Mouse (Mus musculus) spleen, postnatal 14 days (tissue): ENCODE results near the gene Mgat4a.

Experiments
- DNase-seq, 2 experiments: peaks; one replicate each; pipeline ENCODE4 v3.0.0; 2021 to 2022; ENCODE audit warnings: low spot score in 2 of 2

Gene Mgat4a

DNA sequence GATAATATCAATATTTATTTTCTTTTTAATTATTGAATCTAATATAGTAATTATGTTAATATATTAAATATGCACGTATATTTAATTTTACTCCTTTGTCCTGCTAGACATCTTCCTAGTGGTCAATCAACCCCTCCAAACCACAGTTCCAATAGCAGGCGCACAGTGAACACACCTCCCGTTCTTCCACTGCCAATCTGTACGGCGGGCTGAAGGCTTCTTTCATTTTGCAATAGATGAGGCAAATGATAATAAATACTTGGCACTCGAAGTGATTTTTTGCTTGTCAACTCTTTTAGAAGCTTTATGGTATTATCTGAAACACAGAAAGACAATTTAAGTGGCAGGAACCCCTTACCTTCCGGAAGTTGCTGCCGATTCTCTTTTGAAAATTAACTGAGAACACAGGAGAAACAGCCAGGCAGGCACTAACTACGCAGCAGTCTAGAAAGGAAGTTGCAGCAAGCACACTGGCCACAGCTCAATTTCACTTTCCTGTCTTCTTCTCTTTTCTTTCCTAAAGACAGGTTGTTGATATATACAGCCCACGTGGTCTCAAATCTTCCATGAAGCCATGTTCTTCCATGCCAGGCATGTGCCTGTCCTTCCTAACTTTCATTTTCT is 45.0 kb downstream of the Mgat4a start:
- DNase-seq, result no peak

DNA sequence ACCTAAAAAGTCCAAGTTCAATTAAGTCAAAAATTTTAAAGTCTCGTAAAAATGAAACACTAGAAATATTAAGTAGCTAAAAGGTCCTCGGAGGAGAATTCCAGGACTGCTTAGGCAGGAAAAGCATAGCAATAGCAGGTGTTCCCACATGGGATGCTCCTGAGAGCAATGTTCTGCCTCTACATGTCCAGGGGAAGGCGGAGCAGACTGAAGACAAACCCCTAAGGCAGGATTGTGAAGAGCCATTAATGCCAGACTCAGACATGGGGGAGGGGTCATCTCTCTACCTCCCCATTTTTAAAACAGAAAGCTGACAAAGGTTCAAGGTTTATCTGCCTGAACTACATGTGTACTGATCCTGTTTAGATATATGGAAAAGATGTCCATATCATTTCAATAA is 45.7 kb downstream of the Mgat4a start:
- no peak for DNase-seq

DNA sequence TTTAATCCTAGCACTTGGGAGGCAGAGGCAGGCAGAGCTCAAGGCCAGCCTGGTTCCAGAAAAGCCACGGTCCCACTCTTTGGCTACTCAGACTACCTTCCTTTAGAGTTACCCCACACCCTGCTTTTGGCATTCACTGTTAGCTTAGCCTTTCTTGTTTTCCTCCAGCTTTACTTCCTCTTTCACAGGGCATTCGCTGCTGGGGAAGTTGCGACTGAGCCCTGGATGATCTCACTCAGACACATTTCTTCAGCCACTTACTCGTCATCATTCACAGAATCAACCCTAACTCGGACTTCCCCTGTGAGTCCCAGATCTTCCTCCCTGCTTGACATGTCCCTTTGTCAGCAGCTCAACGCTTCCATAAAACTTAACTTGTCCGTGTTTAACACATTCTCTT is 49.1 kb downstream of the Mgat4a start:
- no peak for DNase-seq

DNA sequence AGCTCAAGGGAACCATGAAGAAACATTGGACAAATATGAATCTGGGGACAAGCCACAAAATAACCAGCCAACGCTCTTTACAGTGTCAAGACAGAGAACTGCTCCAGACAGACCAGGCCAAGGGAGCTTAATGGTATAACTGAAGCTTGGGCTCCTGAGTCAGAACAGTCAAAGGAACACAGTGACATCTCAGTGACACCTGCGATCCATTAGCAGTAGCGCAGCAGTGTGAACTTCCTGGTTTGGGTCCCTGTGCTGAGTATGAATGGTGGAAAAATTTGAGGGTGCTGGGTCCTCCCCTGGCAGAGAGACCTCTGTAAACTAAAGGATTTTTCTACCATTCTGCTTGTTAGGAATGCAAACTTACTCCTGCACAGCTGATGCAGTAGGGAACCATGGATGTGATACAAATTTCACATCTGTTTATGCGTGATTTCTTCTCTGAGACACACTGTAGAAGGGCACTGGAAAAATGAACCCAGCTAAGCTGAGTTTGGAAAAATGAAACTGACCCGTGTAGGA is 50.1 kb downstream of the Mgat4a start:
- no peak for DNase-seq

DNA sequence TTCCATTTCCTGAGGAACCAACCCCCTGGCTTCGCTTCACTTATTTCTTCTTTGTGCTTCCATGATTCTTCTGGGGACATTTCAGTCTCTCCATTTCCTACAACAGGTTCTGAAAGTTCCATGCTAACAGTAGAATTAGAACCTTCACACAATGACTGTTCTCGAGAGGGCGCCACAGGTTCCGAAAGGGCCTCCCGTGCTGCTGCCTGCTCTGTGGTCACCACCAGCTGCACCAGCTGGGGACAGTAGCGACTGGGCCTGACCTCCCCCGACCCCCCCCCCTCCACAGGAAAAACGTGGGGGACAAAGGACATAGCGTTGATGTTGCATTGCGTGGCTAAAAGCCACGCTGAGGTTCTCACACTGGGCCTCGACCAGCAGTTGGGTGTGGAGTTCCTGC is 52.3 kb downstream of the Mgat4a start:
- DNase-seq, result no peak

DNA sequence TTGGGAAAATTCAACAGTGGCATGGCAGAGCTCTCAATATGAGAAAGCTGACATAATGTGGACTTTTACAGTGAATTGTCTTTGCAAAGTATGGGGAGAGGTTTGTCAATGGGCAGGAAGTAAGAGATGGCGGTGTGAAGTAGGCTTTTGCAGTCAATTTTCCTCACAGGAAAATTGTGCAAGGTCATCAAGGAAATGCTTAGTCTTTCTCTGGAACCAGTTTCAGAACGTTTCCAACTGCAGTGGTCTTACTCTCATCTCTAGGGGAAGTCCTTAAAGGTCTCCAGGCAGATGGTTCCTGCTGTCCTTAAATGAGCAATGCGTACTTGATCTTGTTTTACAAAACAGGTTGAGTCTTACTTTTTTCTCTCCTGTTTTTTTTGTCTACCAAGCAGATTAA is 53.8 kb downstream of the Mgat4a start:
- no peak for DNase-seq

DNA sequence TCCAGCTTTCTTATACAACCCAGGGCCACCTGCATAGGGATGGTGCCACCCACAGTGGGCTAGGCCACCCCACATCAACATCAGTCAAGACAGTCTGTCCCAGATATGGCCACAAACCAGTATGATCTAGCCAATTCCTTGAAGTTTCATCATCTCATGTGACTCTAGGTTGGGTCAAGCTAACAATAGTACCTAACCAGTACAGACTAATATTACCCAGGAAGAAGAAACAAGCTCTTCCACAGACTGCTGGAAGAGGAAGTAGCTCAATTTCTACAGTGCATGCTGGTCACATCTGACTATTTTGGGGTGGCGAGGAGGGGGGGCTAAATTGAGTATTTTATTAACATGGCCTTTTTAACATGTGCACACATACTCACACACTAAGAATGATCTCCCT is 54.4 kb downstream of the Mgat4a start:
- no peak for DNase-seq

DNA sequence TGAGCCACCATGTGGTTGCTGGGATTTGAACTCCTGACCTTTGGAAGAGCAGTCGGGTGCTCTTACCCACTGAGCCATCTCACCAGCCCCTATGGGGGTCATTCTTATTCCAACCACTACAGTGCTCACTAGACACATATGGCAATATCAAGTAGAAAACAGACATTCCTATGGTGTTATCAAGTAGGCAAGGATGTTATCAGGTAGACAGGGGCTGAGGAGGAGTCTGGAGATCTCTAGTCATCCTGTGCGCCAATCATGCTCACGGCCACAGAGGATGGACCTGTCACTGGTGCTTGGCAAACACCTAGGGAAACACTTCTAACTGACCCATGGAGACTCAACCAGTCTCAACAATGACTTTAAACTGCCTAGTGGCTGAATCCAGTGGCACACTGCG is 56.2 kb downstream of the Mgat4a start:
- no peak for DNase-seq

DNA sequence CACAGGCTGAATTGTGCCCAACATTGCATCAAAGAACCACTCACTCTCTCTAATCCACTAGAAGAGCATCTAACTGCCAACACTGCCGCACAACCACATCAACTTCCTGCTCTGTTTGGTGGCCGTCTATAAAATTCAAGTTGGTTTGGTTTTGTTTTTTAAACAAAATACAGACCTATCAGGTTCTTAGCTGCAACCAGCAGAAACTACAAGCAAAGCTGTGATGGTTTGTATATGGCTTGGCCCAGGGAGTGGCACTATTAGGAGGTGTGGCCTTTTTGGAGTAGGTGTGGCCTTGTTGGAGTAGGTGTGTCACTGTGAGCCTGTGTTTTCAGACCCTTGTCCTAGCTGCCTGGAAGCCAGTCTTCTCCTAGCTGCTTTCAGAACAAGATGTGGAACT is 59.5 kb downstream of the Mgat4a start:
- no peak for DNase-seq

DNA sequence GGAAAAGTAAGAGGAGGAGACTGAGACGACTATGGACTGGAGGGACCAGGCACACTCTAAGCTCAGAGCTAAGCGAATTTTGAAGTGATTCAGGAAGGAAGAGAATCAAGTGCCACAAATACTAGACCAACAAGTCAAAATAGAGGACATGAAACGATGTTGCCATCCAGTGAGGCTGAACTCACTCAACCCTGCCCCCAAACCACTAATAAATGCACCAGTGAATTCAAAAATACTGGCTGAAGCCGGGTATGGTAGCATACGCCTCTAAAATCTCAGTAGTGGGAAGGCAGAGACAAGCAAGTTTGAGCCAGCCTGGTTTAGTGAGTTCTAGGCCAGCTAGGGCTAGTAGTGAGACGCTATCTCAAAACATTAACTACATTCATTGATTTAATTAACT is 60.1 kb downstream of the Mgat4a start:
- DNase-seq, result no peak

DNA sequence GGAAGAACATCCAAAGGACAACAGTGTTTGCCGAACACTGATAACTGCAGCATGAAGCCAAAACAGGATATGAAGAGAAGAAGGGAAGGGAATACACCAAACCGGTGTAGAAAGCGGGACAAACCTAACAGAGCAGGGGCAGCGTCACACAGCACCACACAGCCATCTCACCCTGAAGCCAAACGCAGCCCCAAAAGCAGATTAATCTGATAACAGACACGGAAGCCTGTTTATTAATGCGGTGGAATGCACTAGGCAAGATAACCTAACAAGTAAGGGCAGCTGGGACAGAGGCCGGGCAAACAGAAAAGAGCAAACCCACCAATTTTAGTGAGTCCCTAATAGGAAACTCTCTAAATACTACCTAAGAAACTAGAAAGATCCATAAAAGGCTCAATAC is 61.1 kb downstream of the Mgat4a start:
- DNase-seq, result no peak

DNA sequence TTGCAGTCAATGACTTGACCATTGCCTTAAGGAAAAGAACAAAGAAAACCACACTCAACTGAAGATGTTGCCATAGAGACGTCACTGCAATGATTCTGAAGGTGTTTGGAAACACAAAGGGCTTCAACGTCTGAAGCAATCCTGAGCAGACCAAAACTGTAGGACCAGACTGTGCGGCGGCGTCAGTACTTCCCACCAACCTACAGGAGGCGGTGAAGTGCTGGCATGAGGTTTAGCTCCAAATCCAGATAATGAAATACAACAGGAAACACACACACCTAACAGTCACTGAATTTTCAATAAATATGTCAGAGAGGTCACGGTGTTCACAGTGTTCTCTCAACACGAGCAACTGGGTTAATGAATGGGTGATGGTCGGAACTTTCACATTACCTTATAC is 61.7 kb downstream of the Mgat4a start:
- DNase-seq, result no peak

DNA sequence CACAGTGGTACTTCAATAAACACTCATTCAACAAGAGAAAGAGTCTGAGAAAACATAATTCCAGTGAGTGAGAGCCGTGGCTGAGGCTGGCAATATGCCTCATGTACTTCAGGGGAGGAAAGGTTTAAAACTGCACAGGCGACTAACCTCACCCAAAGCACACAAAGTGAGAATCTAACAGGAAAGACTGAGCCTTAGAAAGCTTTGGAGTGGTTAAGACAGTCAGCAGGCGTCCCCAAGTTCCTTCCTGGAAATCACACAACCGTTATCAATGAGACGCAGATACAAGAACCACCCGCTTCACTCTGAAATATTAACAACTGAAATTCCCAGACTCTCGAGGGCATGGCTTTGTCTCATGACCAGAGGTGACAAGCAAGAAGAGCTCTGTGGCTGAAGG is 62.4 kb downstream of the Mgat4a start:
- no peak for DNase-seq

DNA sequence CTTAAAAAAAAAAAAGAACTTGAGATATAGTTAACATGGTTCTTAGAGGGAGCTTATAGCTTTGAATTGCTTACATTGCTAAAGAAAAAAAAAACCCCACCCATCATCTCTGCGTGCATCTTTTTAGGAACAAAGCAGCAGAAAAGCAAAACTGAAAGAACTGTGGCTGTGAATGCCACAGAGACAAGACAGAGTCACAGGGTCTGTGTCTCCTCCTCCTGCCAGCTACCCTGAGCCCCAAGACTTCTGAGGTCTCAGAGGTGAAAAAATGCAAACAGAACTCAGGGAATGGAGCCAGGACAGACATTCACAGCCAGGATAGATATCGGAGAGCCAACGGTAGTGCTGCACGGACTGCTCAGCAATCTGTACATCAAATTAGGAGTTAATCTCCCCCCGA is 62.9 kb downstream of the Mgat4a start:
- no peak for DNase-seq

DNA sequence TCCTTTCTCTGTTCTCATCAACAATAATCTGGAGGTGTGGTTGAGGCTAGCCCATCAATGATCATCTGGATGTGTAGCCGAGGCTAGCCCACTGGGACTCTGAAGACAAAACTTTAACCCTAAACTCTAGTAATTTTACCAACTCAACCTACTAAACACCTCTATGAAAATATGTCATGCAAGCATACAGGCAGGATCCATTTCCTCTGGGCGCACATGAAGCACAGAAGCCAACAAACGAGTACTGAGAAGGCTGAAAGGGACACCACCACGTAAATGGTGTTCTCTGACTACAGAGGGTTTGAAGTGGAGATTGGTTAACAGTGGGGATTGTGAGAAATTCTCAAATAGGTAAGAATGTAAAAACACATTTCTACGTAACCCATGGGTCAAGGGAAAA is 63.6 kb downstream of the Mgat4a start:
- DNase-seq, result no peak

DNA sequence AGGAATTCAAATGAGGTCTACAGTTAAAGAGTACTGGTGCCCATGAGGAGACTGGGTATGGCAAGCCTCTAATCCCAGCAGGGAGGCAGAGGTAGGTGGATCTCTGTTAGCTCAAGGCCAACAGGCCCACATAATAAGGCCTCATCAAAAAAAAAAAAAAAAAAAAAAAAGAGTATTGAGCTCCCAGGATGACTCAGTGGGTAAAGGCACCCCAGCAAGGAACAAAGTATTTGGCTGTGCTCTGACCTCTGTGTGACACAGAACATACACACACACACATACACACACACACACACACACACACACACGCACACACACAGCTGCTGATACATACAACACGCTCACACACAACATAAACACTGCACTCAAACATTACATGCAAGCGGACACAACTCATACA is 65.5 kb downstream of the Mgat4a start:
- no peak for DNase-seq

DNA sequence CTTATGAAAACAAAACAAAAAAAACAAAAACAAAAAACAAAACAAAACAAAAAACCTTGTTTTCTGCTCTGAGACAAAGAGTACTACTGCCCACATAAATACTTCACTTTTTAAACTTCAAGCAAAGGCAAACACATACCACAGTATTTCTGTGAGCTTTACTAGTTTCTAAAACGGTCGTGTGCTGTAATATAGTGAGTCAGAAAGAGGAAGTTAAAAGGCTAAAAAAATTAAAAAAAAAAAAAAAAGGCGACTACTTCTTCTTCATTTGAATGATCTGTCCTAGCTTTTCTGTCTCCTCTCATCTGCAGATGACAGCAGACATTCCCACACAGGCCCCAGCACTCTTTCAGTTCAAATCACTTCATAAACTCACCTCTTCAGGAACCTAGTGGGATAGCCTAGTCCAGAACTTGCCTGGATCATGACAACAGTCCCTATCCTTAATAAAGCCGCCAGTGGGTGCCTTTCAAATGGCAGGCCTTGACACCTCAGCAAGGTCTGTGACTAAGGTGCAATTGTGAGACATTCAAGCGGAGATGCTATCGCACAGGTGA is 66.1 kb downstream of the Mgat4a start:
- no peak for DNase-seq

DNA sequence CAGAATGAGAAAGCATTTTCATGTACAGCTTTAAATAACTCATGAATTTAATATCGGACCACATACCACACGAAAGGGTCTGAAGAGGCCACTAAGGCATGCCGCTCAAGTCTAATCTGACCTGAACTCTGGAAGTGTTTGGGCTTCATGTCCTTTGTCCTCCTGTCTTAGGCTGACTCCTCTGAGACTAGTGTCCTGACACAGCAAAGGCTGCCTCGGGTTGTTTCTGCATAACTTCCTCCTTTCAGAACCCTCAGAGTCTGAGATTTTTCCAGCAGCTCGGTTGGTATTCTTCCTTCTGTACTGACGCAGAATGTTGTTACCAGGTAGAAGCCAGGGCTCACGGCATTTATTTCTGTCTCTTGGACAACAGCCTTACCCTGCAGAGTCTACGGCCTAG is 66.8 kb downstream of the Mgat4a start:
- DNase-seq, result no peak

DNA sequence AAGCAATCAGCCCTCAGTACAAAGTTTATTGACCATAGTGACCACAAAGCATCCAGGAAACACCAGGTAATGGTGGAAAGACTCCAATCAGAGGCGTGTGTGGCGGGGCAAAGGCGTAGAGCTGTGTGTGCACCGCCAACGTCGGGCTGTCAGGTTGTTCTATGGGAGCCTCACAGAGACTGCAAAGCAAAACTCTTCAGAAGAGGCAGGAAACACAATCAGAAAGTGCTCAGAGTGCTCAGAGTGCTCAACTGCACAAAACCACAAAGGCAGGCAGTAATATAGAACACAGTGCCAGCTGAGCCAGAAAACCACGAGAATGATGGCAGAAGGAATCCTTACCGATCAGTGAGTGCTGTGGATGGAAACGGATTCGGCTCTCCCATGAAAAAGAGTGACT is 67.6 kb downstream of the Mgat4a start:
- DNase-seq, result no peak

DNA sequence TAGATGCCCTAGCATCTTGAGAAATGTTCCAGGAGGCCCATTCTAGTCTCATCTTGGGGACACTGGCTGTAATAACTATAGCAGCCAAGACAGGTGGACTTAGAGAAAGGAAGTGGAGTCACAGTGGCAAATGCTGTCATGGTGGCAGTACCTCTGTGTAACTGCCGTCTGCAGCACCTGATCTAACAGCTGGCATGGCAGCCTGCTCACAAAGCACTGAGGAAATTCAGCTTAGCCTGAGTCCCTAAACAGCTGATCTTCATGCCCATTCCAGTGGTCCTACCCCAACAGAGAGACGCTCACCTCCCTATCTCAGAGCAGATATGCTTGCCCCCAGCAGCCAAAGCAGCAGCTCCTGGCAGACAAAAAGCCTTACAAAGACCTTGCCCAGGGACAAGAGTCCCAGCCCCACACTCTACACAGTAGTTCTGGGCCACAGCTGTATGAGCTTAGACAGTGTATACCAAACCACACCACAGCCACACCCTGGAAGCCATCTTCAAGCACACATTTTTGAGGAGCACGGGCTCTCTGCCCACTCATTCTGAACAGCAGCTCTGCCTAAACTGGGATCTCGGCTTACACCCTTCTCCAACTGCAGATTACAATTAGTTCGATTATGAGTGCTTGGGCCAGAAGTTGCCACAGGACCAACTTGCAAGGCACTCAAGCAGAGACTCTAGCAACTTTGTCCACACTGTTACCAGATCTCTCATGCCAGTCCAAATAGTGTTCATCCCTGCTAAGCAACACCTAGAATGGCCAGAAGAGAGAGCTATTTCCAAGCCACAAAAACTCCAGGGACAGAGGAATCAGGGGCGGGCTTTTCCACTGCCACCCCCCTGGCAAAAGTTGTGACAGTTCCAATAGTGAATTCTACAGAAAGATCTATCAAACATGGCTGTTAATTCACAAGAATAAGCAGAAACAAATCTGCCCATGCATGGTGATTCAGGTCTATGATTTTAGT is 69.4 kb downstream of the Mgat4a start:
- no peak for DNase-seq

DNA sequence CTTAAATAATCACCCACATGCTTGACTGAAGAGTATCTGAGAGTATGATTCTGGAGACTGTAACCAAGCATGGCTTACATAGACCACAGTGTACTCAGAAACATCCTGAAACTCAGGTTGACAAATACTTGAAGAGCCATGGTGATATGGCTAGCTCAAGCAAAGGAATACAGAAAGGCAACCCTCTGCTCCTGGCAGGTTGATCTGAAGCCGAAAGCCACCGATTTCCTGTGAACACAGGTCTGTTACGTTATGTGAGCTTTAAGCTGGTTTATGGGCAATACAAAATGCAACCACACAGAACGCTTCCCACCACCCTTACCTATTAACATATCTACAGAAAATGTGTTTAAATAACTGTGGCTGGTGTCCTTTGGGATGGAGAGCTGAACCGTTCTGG is 71.8 kb downstream of the Mgat4a start:
- no peak for DNase-seq

DNA sequence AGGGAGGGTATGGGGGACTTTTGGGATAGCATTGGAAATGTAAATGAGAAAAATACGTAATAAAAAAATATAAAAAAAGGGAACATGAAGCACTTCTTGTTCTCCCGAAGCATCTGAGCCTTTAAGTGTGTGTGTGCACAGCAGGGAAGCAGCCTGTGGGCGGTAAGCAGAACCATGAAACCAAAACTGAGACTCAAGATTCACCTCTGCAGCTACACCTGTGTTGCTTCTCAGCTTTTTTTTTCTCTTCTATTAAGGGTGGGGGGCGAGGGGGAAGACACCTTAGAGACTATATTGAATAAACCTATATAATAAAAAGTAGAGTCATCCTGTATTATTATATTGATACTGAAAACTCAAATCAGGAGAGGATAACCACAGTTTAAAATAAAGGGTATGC is 73.0 kb downstream of the Mgat4a start:
- no peak for DNase-seq
